Mouse (Mus musculus) testis, postnatal 14 days (tissue): Measurements from ENCODE around the gene Poc1a.

Source experiments
- DNase-seq: peaks from one replicate; pipeline ENCODE4 v3.0.0; 2021; ENCODE audit warnings: low spot score

Gene Poc1a

GRCm38 (mm10) chr9:106368112-106368717, 87.4 kb downstream of the Poc1a start, which contains the start of gene Dusp7:
Dusp7 (plus strand) TSS chr9:106368632.
- DNase-seq = peak; percentile 80

- DNase-seq = peak; percentile 60
Measured at GRCm38 (mm10) chr9:106368831-106369501, 88.1 kb downstream of the Poc1a start.

DNA sequence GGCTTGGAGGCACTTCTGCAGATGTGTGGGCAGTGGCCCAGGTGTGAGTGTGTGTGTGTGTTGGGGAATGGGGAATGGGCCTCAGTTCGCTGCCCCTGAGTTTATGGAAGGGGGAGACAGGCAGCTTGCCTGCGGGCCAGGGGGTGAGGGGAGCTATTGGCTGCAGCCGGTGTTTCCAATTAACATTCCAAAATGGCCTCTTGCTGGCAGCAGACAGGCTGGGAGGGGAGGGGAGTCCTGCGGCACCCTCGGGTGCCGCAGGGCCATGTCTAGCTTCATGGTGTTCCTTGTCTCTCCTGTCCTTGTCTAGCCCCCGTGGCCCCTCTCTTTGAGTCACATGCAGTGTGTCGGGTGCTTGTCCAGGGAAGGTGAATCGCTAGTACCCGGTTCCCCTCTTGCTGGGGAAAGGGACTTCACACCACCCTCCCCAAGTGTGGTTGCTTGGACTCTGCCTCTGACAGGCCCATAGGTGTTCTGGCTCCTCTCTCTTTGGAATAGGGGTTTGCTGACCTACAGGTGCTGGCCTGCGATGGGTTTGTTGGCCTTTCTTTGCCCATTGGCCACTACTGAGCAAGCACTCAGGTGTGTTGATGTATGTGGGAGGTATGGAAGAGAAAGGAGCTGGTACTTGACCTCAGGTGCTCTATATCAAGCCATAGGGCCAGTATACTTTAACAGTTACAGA, 89.1 kb downstream of the Poc1a start:
- peak; percentile 25 for DNase-seq

DNA sequence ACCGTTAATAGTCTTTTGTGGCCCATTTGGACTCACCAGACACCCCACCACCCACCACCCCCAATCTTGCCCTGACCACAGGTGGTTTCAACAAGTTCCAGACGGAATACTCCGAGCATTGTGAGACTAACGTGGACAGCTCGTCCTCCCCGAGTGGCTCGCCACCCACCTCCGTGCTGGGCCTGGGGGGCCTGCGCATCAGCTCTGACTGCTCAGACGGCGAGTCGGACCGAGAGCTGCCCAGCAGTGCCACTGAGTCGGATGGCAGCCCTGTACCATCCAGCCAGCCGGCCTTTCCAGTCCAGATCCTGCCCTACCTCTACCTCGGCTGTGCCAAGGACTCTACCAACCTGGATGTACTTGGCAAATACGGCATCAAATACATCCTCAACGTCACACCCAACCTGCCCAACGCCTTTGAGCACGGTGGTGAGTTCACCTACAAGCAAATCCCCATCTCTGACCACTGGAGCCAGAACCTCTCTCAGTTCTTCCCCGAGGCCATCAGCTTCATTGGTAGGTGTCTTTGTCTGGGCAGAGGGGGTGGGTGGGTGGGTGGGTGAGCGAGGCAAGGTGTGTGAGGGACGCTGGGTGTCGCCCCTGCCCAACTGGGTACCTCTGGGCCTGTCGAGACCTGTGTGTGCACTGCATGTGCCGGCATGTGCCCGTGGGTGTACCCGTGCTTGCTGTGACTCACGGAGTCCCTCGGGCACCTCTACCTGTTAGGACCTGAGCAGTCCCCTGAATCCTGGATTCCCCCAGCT, 89.9 kb downstream of the Poc1a start:
- DNase-seq = no peak

- no peak for DNase-seq
Measured at GRCm38 (mm10) chr9:106371384-106371671, 90.5 kb downstream of the Poc1a start.

GRCm38 (mm10) chr9:106371776-106372175, 90.9 kb downstream of the Poc1a start:
- peak; percentile 48 for DNase-seq

GRCm38 (mm10) chr9:106372431-106373412, 91.9 kb downstream of the Poc1a start:
- DNase-seq = no peak

DNA sequence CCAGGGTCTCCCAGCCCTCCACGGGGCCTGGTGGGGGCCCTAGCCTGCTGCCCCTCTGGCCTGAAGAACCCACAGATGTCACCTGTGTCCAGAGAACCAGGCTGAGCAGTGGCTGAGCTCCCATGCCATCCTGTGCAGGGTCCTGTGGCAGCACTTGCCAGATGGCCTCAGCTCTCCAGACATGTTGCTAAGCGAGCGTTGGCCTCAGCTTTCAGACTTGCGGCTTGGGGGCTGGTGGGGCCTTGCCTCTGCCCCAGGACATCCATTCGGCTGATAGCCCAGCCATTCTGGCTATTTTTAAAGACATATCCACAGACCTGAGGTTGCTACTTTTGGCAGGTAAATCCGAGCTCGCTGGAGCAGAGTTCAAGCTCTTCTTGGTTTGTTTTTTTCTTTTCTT, 93.1 kb downstream of the Poc1a start:
- DNase-seq = no peak

- DNase-seq = peak; percentile 44
Measured at GRCm38 (mm10) chr9:106377247-106377646, 96.4 kb downstream of the Poc1a start.

- no peak for DNase-seq
Measured at GRCm38 (mm10) chr9:106378045-106378444, 97.2 kb downstream of the Poc1a start.

DNA sequence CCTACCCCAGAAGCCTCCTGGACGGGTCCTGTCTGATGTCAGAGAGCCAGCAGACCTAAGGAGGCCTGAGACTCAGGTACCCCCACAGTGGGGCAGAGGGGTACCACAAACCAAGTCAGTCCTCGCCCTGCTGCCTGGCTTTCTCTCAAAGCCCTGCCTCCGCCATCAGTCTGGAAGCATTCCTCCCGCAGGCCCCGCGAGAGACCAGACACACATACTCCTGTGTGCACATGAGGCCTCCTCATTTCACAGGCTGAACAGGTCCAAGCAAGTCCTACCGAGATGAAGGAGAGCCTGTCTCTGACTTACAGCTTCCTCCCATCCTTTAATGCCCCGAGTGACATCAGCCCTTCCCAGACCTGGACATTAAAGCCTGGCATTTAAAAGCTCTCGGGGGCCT, 97.9 kb downstream of the Poc1a start:
- DNase-seq = no peak

DNA sequence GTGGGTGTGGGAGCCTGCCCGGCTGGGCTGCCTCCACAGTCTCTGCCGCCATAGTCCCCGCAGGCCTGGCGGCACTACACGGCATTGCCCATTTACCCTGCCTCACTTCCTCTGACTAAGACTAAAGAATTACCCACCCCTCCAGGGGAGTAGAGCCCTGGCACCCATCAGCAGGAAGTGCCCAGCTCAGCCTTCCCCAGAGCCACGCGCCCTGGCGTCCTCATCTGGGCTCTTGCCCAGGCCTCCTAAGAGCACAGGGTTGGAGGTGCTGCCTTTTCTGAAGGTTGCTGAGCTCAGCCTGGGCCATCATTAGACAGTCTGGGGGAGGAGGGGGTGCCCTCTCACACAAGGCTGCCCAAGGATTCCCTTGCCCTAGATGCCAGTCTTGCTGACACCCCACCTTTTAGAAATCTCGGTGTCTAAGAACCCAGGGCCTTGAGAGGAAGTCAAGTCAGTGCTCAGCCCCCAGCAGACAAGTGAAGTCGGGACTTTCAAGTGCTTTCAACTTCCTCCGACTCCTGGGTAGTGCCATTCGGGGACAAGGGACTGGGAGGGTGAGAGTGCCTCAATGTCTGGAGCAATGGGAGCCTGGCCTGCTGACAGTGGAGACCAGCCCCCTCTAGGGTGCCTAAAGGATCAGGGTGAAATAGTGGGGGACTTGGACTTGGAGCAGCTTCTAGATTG, 105.5 kb downstream of the Poc1a start:
- no peak for DNase-seq

- DNase-seq = no peak
Measured at GRCm38 (mm10) chr9:106392828-106393527, 112.1 kb downstream of the Poc1a start.

- no peak for DNase-seq
Measured at GRCm38 (mm10) chr9:106393548-106393947, 112.7 kb downstream of the Poc1a start.

- no peak for DNase-seq
Measured at GRCm38 (mm10) chr9:106394649-106395602, 114.1 kb downstream of the Poc1a start.

GRCm38 (mm10) chr9:106397733-106398132, 116.9 kb downstream of the Poc1a start:
- DNase-seq = peak; percentile 64

DNA sequence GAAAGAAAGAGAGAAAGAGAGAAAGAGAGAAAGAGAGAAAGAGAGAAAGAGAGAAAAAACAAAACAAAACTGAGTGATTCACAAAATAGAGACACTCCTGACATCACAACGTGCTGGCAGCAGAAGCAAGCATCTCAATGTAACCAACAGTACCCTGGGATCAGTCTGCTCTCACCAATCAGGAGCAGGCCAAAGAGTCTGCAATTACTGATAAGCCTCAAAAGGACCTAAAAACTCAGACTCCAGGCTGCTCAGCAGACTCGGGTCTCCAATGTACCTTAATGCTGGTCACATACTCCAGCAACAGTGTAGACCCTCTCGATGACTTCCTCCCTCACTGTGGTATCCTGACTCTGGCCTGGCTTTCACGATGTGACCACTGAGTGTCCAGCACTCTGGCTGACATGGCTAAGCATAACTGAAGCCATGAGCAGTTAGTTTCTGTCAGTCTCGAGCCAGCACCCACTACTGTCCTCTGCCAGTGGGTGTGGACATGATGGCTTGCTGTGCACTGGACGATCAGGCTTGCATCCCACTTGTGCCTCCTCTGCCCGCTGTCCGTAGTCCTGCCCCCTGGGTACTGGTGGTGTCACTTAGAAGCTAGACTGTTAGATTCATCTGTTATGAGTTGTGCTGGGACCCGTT, 117.9 kb downstream of the Poc1a start:
- no peak for DNase-seq

GRCm38 (mm10) chr9:106399808-106400207, 118.9 kb downstream of the Poc1a start:
- DNase-seq = no peak
